Mouse (Mus musculus) neural tube, embryonic 11.5 days (tissue): ENCODE data around the gene Ergic1. TPM values are rescaled to one million over a fixed set of nuclear protein-coding genes. Genes with fewer than 3 reads are reported as not detected.

Experiments
- ATAC-seq: fragments of 200-750 bp; cut with Nextera tagmentation; 2 replicates; pipeline ENCODE4 v1.8.0; 2017; ENCODE audit warnings: moderate number of reproducible peaks, mild to moderate bottlenecking, moderate TSS enrichment, moderate library complexity; ENCODE audit not compliant: insufficient read depth, low FRiP score, low TSS enrichment
- DNase-seq: peaks from one replicate; pipeline ENCODE4 v3.0.0-alpha.2; 2015; ENCODE audit warnings: low spot score
- H3K27ac ChIP-seq: fragments of 300-500 bp; sonication (generic); 2 replicates; pipeline ENCODE4 v1.5.1; 2014; ENCODE audit warnings: low read depth, mild to moderate bottlenecking, low read length
- H3K27me3 ChIP-seq: fragments of 300-500 bp; sonication (generic); 2 replicates; pipeline ENCODE4 v1.6.1; 2014; ENCODE audit warnings: mild to moderate bottlenecking, low read length, mixed read lengths; ENCODE audit not compliant: control insufficient read depth, insufficient read depth
- H3K36me3 ChIP-seq: fragments of 300-500 bp; sonication (generic); 2 replicates; pipeline ENCODE4 v1.6.1; 2014; ENCODE audit warnings: mild to moderate bottlenecking, low read length, moderate library complexity, mixed read lengths; ENCODE audit not compliant: control insufficient read depth, insufficient read depth
- H3K4me1 ChIP-seq: fragments of 300-500 bp; sonication (generic); 2 replicates; pipeline ENCODE4 v1.6.1; 2014; ENCODE audit warnings: low read length, mixed read lengths; ENCODE audit not compliant: control insufficient read depth, insufficient read depth
- H3K4me2 ChIP-seq: fragments of 300-500 bp; sonication (generic); 2 replicates; pipeline ENCODE4 v1.6.1; 2014; ENCODE audit warnings: low read depth, mild to moderate bottlenecking, moderate library complexity
- H3K4me3 ChIP-seq: fragments of 300-500 bp; sonication (generic); 2 replicates; pipeline ENCODE4 v1.5.1; 2014; ENCODE audit warnings: low read depth, low read length
- H3K9ac ChIP-seq: fragments of 300-500 bp; sonication (generic); 2 replicates; pipeline ENCODE4 v1.6.1; 2014; ENCODE audit warnings: mild to moderate bottlenecking, low read length
- H3K9me3 ChIP-seq: fragments of 300-500 bp; sonication (generic); 2 replicates; pipeline ENCODE4 v1.6.1; 2016; ENCODE audit warnings: low read length; ENCODE audit not compliant: control insufficient read depth
- WGBS: fragments of 180-500 bp; shearing (Covaris S2); extraction: QIAGEN DNeasy Blood & Tissue Kit; methylation state at CpG from one replicate; pipeline ENCODE4 v1.1.7; 2014; 5-methylcytosine and 5-hydroxymethylcytosine counted together
- polyA plus RNA-seq: library from polyadenylated mRNA; unstranded; fragments of >200 nt; fragmentation: Nextera tagmentation; extraction: Ambion mirVana; gene quantifications from 2 replicates; pipeline ENCODE4 v1.2.1, GENCODE M21; 2014

The Ergic1 gene
- polyA plus RNA-seq, 1 experiment from 2014 or later, result 126 TPM

DNA sequence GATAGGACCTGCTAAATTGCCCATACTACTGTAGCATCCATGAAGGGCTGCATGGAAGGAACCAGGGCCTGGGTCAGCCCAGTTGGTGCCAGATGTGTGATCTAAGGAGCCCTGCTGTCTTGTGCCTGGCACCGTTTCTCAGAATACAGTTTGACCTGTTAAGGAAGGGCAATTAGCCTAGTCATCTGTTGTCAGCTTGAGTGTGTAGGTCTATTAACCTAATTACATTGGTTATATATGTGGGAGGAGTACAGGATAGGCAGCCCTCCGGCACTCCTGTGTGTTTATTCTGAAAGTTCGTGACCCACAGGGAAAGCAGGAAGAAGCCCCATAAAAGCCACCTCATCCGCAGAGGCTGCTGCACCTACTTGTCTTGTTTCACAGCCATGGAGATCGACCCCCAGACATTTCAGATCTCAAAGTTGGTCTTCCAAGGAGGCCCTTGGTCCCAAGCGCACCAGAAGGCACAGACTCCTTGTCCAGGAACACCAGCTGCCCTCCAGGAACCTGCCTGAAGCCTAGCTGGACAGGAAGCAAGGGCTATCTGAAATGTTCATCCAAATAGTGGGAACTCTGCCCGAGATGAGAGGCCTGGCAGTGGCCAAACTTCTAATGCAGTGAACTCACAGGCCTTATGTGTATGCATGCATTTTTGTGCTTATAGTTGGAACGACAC, 6.0 kb downstream of the Ergic1 start:
- Histone ChIP-seq H3K36me3 (peaks cover 6% of the 10 kb centered on the region; the same call in 1 of the 2 replicates), H3K4me2 (no peak overlapping the region), H3K4me1 (peaks cover 7% of the 10 kb centered on the region), H3K27me3 (no peaks in the 10 kb centered on the region), H3K4me3 (no peak overlapping the region), H3K27ac (no peak overlapping the region), H3K9me3 (no peaks in the 10 kb centered on the region), H3K9ac (no peak overlapping the region)
- 56% methylated on average over 8 of the region's 8 CpGs for WGBS
- DNase-seq, result no peak
- no peak for ATAC-seq

- Histone ChIP-seq H3K4me2 (no peak overlapping the region), H3K4me3 (no peak overlapping the region), H3K27me3 (no peaks in the 10 kb centered on the region), H3K9ac (no peak overlapping the region), H3K36me3 (peaks cover 6% of the 10 kb centered on the region; the same call in 1 of the 2 replicates), H3K4me1 (peaks cover 2% of the 10 kb centered on the region), H3K27ac (no peak overlapping the region), H3K9me3 (no peaks in the 10 kb centered on the region)
- DNase-seq (no peak), ATAC-seq (no peak)
- 98% methylated on average over 4 of the region's 4 CpGs for WGBS
These were observed 6.5 kb downstream of the Ergic1 start for GRCm38 (mm10) chr17:26567818-26568173.

GRCm38 (mm10) chr17:26569594-26570350, 8.5 kb downstream of the Ergic1 start:
- Histone ChIP-seq H3K27ac (no peak overlapping the region), H3K9ac (no peak overlapping the region), H3K4me1 (no peaks in the 10 kb centered on the region), H3K36me3 (peaks cover 3% of the 10 kb centered on the region; the same call in 1 of the 2 replicates), H3K27me3 (no peaks in the 10 kb centered on the region), H3K4me3 (no peak overlapping the region), H3K4me2 (no peak overlapping the region), H3K9me3 (no peaks in the 10 kb centered on the region)
- WGBS, result 92% methylated on average over 4 of the region's 4 CpGs
- ATAC-seq (no peak), DNase-seq (no peak)

DNA sequence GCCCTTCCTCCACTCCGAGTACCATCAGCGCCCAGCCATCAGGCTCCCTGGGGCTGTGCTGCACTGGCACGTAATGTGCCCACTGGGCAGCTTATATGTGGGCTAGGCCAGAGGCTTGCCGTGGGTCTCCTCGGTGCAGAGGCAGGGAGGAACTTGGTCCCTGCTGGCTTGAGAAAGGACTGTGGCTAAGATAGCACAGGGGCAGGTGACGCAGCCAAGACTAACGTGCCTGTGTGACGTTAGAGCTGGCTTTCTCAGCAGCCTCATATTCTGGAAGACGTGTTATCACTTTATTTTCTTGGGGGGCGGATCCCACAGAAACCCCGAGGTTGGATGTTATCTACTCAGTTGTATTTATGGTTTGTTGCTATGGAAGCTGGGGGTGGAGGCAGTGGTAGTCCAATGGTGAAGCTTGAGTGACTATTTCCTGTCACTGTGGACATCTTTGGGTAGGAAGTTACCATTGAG, 9.4 kb downstream of the Ergic1 start:
- Histone ChIP-seq H3K4me2 (no peak overlapping the region), H3K27me3 (no peaks in the 10 kb centered on the region), H3K36me3 (peaks cover 3% of the 10 kb centered on the region; the same call in 1 of the 2 replicates), H3K4me1 (no peaks in the 10 kb centered on the region), H3K9me3 (no peaks in the 10 kb centered on the region), H3K27ac (no peak overlapping the region), H3K9ac (no peak overlapping the region), H3K4me3 (no peak overlapping the region)
- 92% methylated on average over 11 of the region's 11 CpGs for WGBS
- ATAC-seq (no peak), DNase-seq (no peak)

DNA sequence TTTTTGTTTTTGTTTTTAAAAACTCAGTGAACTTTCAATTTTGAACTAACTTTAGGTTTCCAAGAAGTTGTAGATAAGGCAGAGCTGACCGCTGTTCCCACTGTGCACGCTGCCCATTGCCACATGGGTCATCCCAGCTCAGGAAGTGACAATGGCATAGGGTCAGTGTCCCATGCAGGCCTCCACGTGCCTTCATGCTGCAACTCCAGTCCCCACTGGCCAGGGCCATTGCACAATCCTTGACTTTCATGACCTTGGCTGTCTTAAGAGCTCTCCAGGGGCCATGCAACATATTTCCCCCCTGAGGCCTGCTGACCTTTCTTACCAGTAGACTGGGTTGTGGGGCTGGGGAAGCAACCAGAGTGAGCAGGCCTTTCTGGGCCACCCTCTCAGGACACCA, 10.1 kb downstream of the Ergic1 start:
- no peaks in the 10 kb centered on the region for H3K27me3 ChIP-seq
- no peak overlapping the region for H3K27ac ChIP-seq
- H3K4me3 ChIP-seq, result no peak overlapping the region
- peaks cover 3% of the 10 kb centered on the region; the same call in 1 of the 2 replicates for H3K36me3 ChIP-seq
- 92% methylated on average over 3 of the region's 3 CpGs for WGBS
- no peak for DNase-seq
- H3K9me3 ChIP-seq, result no peaks in the 10 kb centered on the region
- no peaks in the 10 kb centered on the region for H3K4me1 ChIP-seq
- no peak overlapping the region for H3K4me2 ChIP-seq
- no peak for ATAC-seq
- no peak overlapping the region for H3K9ac ChIP-seq

GRCm38 (mm10) chr17:26572265-26572664, 11.0 kb downstream of the Ergic1 start:
- WGBS, result 94% methylated on average over 11 of the region's 11 CpGs
- no peak for ATAC-seq
- peaks cover 3% of the 10 kb centered on the region; the same call in 1 of the 2 replicates for H3K36me3 ChIP-seq

GRCm38 (mm10) chr17:26574118-26574517, 12.8 kb downstream of the Ergic1 start:
- no peak for ATAC-seq
- H3K36me3 ChIP-seq, result peaks cover 2% of the 10 kb centered on the region; the same call in 1 of the 2 replicates
- DNase-seq, result no peak
- no peaks in the 10 kb centered on the region for H3K4me1 ChIP-seq
- no peaks in the 10 kb centered on the region for H3K9me3 ChIP-seq
- WGBS, result 89% methylated on average over 11 of the region's 11 CpGs
- H3K9ac ChIP-seq, result no peak overlapping the region
- H3K4me2 ChIP-seq, result no peak overlapping the region
- H3K27me3 ChIP-seq, result no peaks in the 10 kb centered on the region
- no peak overlapping the region for H3K4me3 ChIP-seq
- H3K27ac ChIP-seq, result no peak overlapping the region

More at GRCm38 (mm10) chr17:26572265-26572664, 11.0 kb downstream of the Ergic1 start:
- Histone ChIP-seq H3K9me3 (no peaks in the 10 kb centered on the region), H3K27me3 (no peaks in the 10 kb centered on the region), H3K4me3 (no peak overlapping the region), H3K4me1 (no peaks in the 10 kb centered on the region), H3K4me2 (no peak overlapping the region), H3K27ac (no peak overlapping the region), H3K9ac (no peak overlapping the region)
- DNase-seq, result no peak

DNA sequence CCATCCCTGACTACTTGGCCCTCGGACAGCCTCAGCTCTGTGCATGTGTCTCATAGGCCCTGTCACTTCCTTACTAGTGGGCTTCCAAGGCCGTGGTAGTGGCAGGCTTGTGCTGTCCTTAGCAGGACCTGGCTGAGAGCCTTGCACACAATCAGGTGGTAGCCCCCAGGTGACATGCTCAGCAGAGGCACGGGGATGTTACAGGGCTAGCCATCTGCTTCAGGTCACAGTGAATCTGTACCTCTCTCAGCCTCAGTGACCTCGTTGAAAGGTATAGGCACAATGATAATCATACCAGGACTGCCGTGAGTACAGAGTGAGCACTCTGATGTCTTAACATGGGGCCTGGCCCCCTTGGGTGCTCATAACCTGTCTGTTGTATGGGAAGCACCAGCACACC, 13.4 kb downstream of the Ergic1 start:
- DNase-seq, result no peak
- 94% methylated on average over 5 of the region's 5 CpGs for WGBS
- Histone ChIP-seq H3K36me3 (peaks cover 2% of the 10 kb centered on the region; the same call in 1 of the 2 replicates), H3K4me1 (no peaks in the 10 kb centered on the region), H3K4me2 (no peak overlapping the region), H3K9me3 (no peaks in the 10 kb centered on the region), H3K27me3 (no peaks in the 10 kb centered on the region), H3K27ac (no peak overlapping the region), H3K9ac (no peak overlapping the region), H3K4me3 (no peak overlapping the region)
- no peak for ATAC-seq
